Mouse (Mus musculus) heart, embryonic 13.5 days (tissue): ENCODE measurements at regions not wholly inside any gene's neighbourhood (a gene's known extent, or its start where the extent isn't known, plus 50 kb on each side); places are given as distances from the start of the nearest gene placed in this dataset.
A peak's percentile ranks its signal among the peaks of the same experiment; 100 is the strongest.

Source experiments
- ATAC-seq: fragments of 200-750 bp; cut with Nextera tagmentation; 2 replicates; pipeline ENCODE4 v1.8.0; 2017; ENCODE audit warnings: moderate TSS enrichment; ENCODE audit not compliant: insufficient number of reproducible peaks, low FRiP score, low TSS enrichment; ENCODE audit errors: extremely low read depth
- H3K27ac ChIP-seq: fragments of 300-500 bp; sonication (generic); replicated peaks from 2 replicates; pipeline ENCODE4 v1.5.1; 2015; ENCODE audit warnings: moderate library complexity, mild to moderate bottlenecking, inconsistent platforms
- H3K27me3 ChIP-seq: fragments of 300-500 bp; sonication (generic); replicated peaks from 2 replicates; pipeline ENCODE4 v1.6.1; 2015; ENCODE audit warnings: mild to moderate bottlenecking, inconsistent platforms
- H3K36me3 ChIP-seq: fragments of 300-500 bp; sonication (generic); 2 replicates; pipeline ENCODE4 v1.6.1; 2015; ENCODE audit warnings: mild to moderate bottlenecking, inconsistent platforms
- H3K4me1 ChIP-seq: fragments of 300-500 bp; sonication (generic); 2 replicates; pipeline ENCODE4 v1.6.1; 2015; ENCODE audit warnings: inconsistent platforms
- H3K4me2 ChIP-seq: fragments of 300-500 bp; sonication (generic); 2 replicates; pipeline ENCODE4 v1.6.1; 2015; ENCODE audit warnings: inconsistent platforms, mild to moderate bottlenecking, moderate library complexity
- H3K4me3 ChIP-seq: fragments of 300-500 bp; sonication (generic); 2 replicates; pipeline ENCODE4 v1.5.1; 2015; ENCODE audit warnings: moderate library complexity, mild to moderate bottlenecking, inconsistent platforms
- H3K9ac ChIP-seq: fragments of 300-500 bp; sonication (generic); 2 replicates; pipeline ENCODE4 v1.6.1; 2015; ENCODE audit warnings: inconsistent platforms, mild to moderate bottlenecking, moderate library complexity
- H3K9me3 ChIP-seq: fragments of 300-500 bp; sonication (generic); 2 replicates; pipeline ENCODE4 v1.6.1; 2016; ENCODE audit warnings: inconsistent platforms
- WGBS: fragments of 180-500 bp; shearing (Covaris S2); methylation state at CpG from one replicate; pipeline ENCODE4 v1.1.7; 2015; ENCODE audit warnings: mixed read lengths; 5-methylcytosine and 5-hydroxymethylcytosine counted together

- H3K4me2 ChIP-seq: no peak overlapping the region
- ATAC-seq: no peak
- H3K4me1 ChIP-seq: no peaks in the 10 kb centered on the region
- H3K9me3 ChIP-seq: no peaks in the 10 kb centered on the region
- WGBS: 48% methylated on average over 3 of the region's 3 CpGs
- no peak overlapping the region for H3K27ac ChIP-seq
- H3K9ac ChIP-seq: no peak overlapping the region
- no peak overlapping the region for H3K4me3 ChIP-seq
- no peaks in the 10 kb centered on the region for H3K27me3 ChIP-seq
- H3K36me3 ChIP-seq: no peaks in the 10 kb centered on the region
Observed at GRCm38 (mm10) chr10:99416896-99417479, 154.0 kb downstream of the Dusp6 start.

- H3K9ac ChIP-seq: no peak overlapping the region
- no peaks in the 10 kb centered on the region; the same call in 1 of the 2 replicates for H3K9me3 ChIP-seq
- H3K27ac ChIP-seq: no peak overlapping the region
- no peaks in the 10 kb centered on the region for H3K36me3 ChIP-seq
- no peak for ATAC-seq
- WGBS: 45% methylated on average over 7 of the region's 7 CpGs
- no peak overlapping the region for H3K4me2 ChIP-seq
- H3K4me3 ChIP-seq: no peak overlapping the region
- H3K27me3 ChIP-seq: no peaks in the 10 kb centered on the region
- no peaks in the 10 kb centered on the region for H3K4me1 ChIP-seq
Observed at GRCm38 (mm10) chr10:99417591-99417990, 154.6 kb downstream of the Dusp6 start.

- no peak for ATAC-seq
- Histone ChIP-seq H3K4me3 (no peak overlapping the region), H3K9ac (no peak overlapping the region), H3K27me3 (no peaks in the 10 kb centered on the region), H3K36me3 (no peaks in the 10 kb centered on the region), H3K4me2 (no peak overlapping the region), H3K4me1 (no peaks in the 10 kb centered on the region), H3K9me3 (no peaks in the 10 kb centered on the region; the same call in 1 of the 2 replicates), H3K27ac (no peak overlapping the region)
Observed at GRCm38 (mm10) chr10:99418497-99418896, 155.5 kb downstream of the Dusp6 start.

GRCm38 (mm10) chr10:99419532-99419931, 156.5 kb downstream of the Dusp6 start:
- Histone ChIP-seq H3K4me1 (no peaks in the 10 kb centered on the region), H3K9me3 (no peaks in the 10 kb centered on the region; the same call in 1 of the 2 replicates), H3K36me3 (no peaks in the 10 kb centered on the region), H3K4me2 (no peak overlapping the region), H3K27ac (no peak overlapping the region), H3K9ac (no peak overlapping the region), H3K4me3 (no peak overlapping the region), H3K27me3 (no peaks in the 10 kb centered on the region)
- 78% methylated on average over 7 of the region's 7 CpGs for WGBS
- ATAC-seq: no peak

- Histone ChIP-seq H3K27ac (no peak overlapping the region), H3K4me2 (no peak overlapping the region), H3K4me1 (no peaks in the 10 kb centered on the region), H3K36me3 (no peaks in the 10 kb centered on the region), H3K27me3 (no peaks in the 10 kb centered on the region), H3K9ac (no peak overlapping the region), H3K4me3 (no peak overlapping the region), H3K9me3 (no peaks in the 10 kb centered on the region; the same call in 1 of the 2 replicates)
- ATAC-seq: no peak
- WGBS: 81% methylated on average over 5 of the region's 5 CpGs
Observed at GRCm38 (mm10) chr10:99423406-99423805, 160.4 kb downstream of the Dusp6 start.

GRCm38 (mm10) chr10:99425265-99425664, 162.2 kb downstream of the Dusp6 start:
- no peaks in the 10 kb centered on the region; the same call in 1 of the 2 replicates for H3K9me3 ChIP-seq
- H3K4me2 ChIP-seq: no peak overlapping the region
- no peaks in the 10 kb centered on the region for H3K4me1 ChIP-seq
- ATAC-seq: no peak
- no peak overlapping the region for H3K4me3 ChIP-seq
- H3K27me3 ChIP-seq: no peaks in the 10 kb centered on the region
- H3K36me3 ChIP-seq: no peaks in the 10 kb centered on the region
- H3K9ac ChIP-seq: no peak overlapping the region
- 85% methylated on average over 4 of the region's 4 CpGs for WGBS
- no peak overlapping the region for H3K27ac ChIP-seq

GRCm38 (mm10) chr10:99430175-99430574, 167.1 kb downstream of the Dusp6 start:
- no peak for ATAC-seq
- H3K9me3 ChIP-seq: no peaks in the 10 kb centered on the region
- peaks cover 8% of the 10 kb centered on the region for H3K4me1 ChIP-seq
- no peak overlapping the region for H3K4me2 ChIP-seq
- H3K36me3 ChIP-seq: no peaks in the 10 kb centered on the region
- WGBS: 79% methylated on average over 9 of the region's 9 CpGs
- H3K9ac ChIP-seq: no peak overlapping the region
- no peaks in the 10 kb centered on the region for H3K27me3 ChIP-seq
- H3K27ac ChIP-seq: no peak overlapping the region
- no peak overlapping the region for H3K4me3 ChIP-seq

- no peak for ATAC-seq
- no peaks in the 10 kb centered on the region for H3K27me3 ChIP-seq
- no peaks in the 10 kb centered on the region for H3K9me3 ChIP-seq
- H3K36me3 ChIP-seq: no peaks in the 10 kb centered on the region
- peaks cover 8% of the 10 kb centered on the region for H3K4me1 ChIP-seq
- H3K4me2 ChIP-seq: peak overlapping the region; percentile 35
- H3K9ac ChIP-seq: no peak overlapping the region
- H3K4me3 ChIP-seq: no peak overlapping the region
- H3K27ac ChIP-seq: no peak overlapping the region
- WGBS: 56% methylated on average over 16 of the region's 16 CpGs
Observed at GRCm38 (mm10) chr10:99430669-99431561, 167.9 kb downstream of the Dusp6 start.

- no peaks in the 10 kb centered on the region for H3K9me3 ChIP-seq
Observed at GRCm38 (mm10) chr10:99437060-99437459, 174.0 kb downstream of the Dusp6 start.

GRCm38 (mm10) chr10:99440169-99440568, 177.1 kb downstream of the Dusp6 start:
- WGBS: 80% methylated on average over 5 of the region's 5 CpGs
- H3K36me3 ChIP-seq: no peaks in the 10 kb centered on the region
- no peak for ATAC-seq
- peak overlapping the region; percentile 39; the same call in 1 of the 2 replicates for H3K27ac ChIP-seq
- H3K4me3 ChIP-seq: no peak overlapping the region
- H3K27me3 ChIP-seq: no peaks in the 10 kb centered on the region
- H3K4me2 ChIP-seq: no peak overlapping the region
- peaks cover 4% of the 10 kb centered on the region; the same call in 1 of the 2 replicates for H3K9me3 ChIP-seq
- H3K9ac ChIP-seq: no peak overlapping the region
- peaks cover 10% of the 10 kb centered on the region for H3K4me1 ChIP-seq

More at GRCm38 (mm10) chr10:99437060-99437459, 174.0 kb downstream of the Dusp6 start:
- Histone ChIP-seq H3K27ac (no peak overlapping the region), H3K27me3 (no peaks in the 10 kb centered on the region), H3K9ac (no peak overlapping the region), H3K36me3 (no peaks in the 10 kb centered on the region), H3K4me3 (no peak overlapping the region), H3K4me1 (peaks cover 10% of the 10 kb centered on the region), H3K4me2 (no peak overlapping the region)
- ATAC-seq: no peak

GRCm38 (mm10) chr10:99441014-99441413, 178.0 kb downstream of the Dusp6 start:
- no peaks in the 10 kb centered on the region for H3K27me3 ChIP-seq
- ATAC-seq: no peak

More at GRCm38 (mm10) chr10:99441014-99441413, 178.0 kb downstream of the Dusp6 start:
- Histone ChIP-seq H3K9ac (no peak overlapping the region), H3K4me1 (peaks cover 10% of the 10 kb centered on the region), H3K4me2 (no peak overlapping the region), H3K9me3 (peaks cover 6% of the 10 kb centered on the region; the same call in 1 of the 2 replicates), H3K4me3 (no peak overlapping the region), H3K27ac (peak overlapping the region; percentile 33), H3K36me3 (no peaks in the 10 kb centered on the region)
- 37% methylated on average over 6 of the region's 6 CpGs for WGBS
